Mouse (Mus musculus): ENCODE measurements around the gene Aak1.
A peak's percentile ranks its signal among the peaks of the same experiment; 100 is the strongest.

The Aak1 gene

GRCm38 (mm10) chr6:86973956-86974355, 124.6 kb downstream of the Aak1 start:
- no peak for DNase-seq

GRCm38 (mm10) chr6:86978156-86978908, 129.0 kb downstream of the Aak1 start:
- DNase-seq: no peak

GRCm38 (mm10) chr6:86978909-86979265, 129.6 kb downstream of the Aak1 start:
- DNase-seq: no peak

GRCm38 (mm10) chr6:86981206-86981605, 131.9 kb downstream of the Aak1 start:
- DNase-seq: no peak

- no peak for DNase-seq
Measured at GRCm38 (mm10) chr6:86985314-86986106, 136.2 kb downstream of the Aak1 start.

GRCm38 (mm10) chr6:86989576-86989975, 140.3 kb downstream of the Aak1 start:
- DNase-seq: peak; percentile 52

- no peak for DNase-seq
Measured at GRCm38 (mm10) chr6:86991041-86991440, 141.7 kb downstream of the Aak1 start.

- no peak for DNase-seq
Measured at GRCm38 (mm10) chr6:86992349-86992748, 143.0 kb downstream of the Aak1 start.

- DNase-seq: no peak
Measured at GRCm38 (mm10) chr6:86994254-86994653, 144.9 kb downstream of the Aak1 start.

- peak; percentile 53 for DNase-seq
Measured at GRCm38 (mm10) chr6:86996629-86997307, 147.5 kb downstream of the Aak1 start.

GRCm38 (mm10) chr6:86997360-86997759, 148.0 kb downstream of the Aak1 start:
- no peak for DNase-seq

- DNase-seq: no peak
Measured at GRCm38 (mm10) chr6:87001995-87002394, 152.7 kb downstream of the Aak1 start.

GRCm38 (mm10) chr6:87002521-87003055, 153.3 kb downstream of the Aak1 start:
- peak; percentile 84 for DNase-seq

GRCm38 (mm10) chr6:87004099-87004498, 154.8 kb downstream of the Aak1 start:
- DNase-seq: no peak

GRCm38 (mm10) chr6:87005577-87005976, 156.3 kb downstream of the Aak1 start:
- no peak for DNase-seq

- DNase-seq: no peak
Measured at GRCm38 (mm10) chr6:87008887-87009286, 159.6 kb downstream of the Aak1 start, which contains the start of gene Nfu1. Nfu1 (plus strand) TSS chr6:87009236.

- DNase-seq: peak; percentile 94
Measured at GRCm38 (mm10) chr6:87009692-87010328, 160.5 kb downstream of the Aak1 start.

GRCm38 (mm10) chr6:87016916-87017315, 167.6 kb downstream of the Aak1 start:
- DNase-seq: no peak

GRCm38 (mm10) chr6:87018874-87019273, 169.6 kb downstream of the Aak1 start:
- DNase-seq: no peak

- no peak for DNase-seq
Measured at GRCm38 (mm10) chr6:87021791-87022190, 172.5 kb downstream of the Aak1 start.

- DNase-seq: no peak
Measured at GRCm38 (mm10) chr6:87026980-87027379, 177.7 kb downstream of the Aak1 start.

- no peak for DNase-seq
Measured at GRCm38 (mm10) chr6:87028881-87029280, 179.6 kb downstream of the Aak1 start.

GRCm38 (mm10) chr6:87031310-87031709, 182.0 kb downstream of the Aak1 start:
- DNase-seq: peak; percentile 72
